Mouse (Mus musculus) CH12.LX (cell line): ENCODE measurements around the gene Cobl. TPM values are rescaled to one million over a fixed set of nuclear protein-coding genes. Genes with fewer than 3 reads are reported as not detected.

Source experiments
- DNase-seq: peaks from one replicate; pipeline ENCODE4 v3.0.0-alpha.2; 2013; ENCODE audit errors: extremely low read depth
- H3K27ac ChIP-seq: 2 replicates; pipeline ENCODE4 v1.5.1; 2012; ENCODE audit warnings: low read depth, mild to moderate bottlenecking, control low read depth, moderate library complexity; ENCODE audit not compliant: insufficient read depth
- H3K27me3 ChIP-seq: replicated peaks from 2 replicates; pipeline ENCODE3; 2012; ENCODE audit warnings: inconsistent platforms
- H3K36me3 ChIP-seq, 2 experiments: replicated peaks in 1 of 2; 2 replicates each; pipeline versions ENCODE3 to v1.6.1; 2012; ENCODE audit warnings: inconsistent platforms in 1 of 2, low read length in 1 of 2, mild to moderate bottlenecking in 1 of 2, mixed read lengths in 1 of 2, moderate library complexity in 1 of 2; ENCODE audit not compliant: control insufficient read depth in 1 of 2, insufficient read depth in 1 of 2
- H3K4me1 ChIP-seq, 2 experiments: 2 replicates each; pipeline ENCODE4 v1.6.1; 2012; ENCODE audit warnings: inconsistent platforms in 1 of 2, moderate library complexity in 1 of 2; ENCODE audit not compliant: insufficient read depth in 2 of 2, control insufficient read depth in 1 of 2
- H3K4me2 ChIP-seq: 2 replicates; pipeline ENCODE4 v1.6.1; 2012; ENCODE audit warnings: low read depth, mild to moderate bottlenecking, control low read depth; ENCODE audit not compliant: poor library complexity, insufficient read depth, severe bottlenecking
- H3K4me3 ChIP-seq, 3 experiments: fragments of 150-350 bp in 1 of 3; sonication (generic) in 1 of 3; replicated peaks in 1 of 3; 2 replicates each; pipeline versions ENCODE3 to v1.5.1; 2011 to 2012; ENCODE audit warnings: low read depth in 2 of 3, low read length in 2 of 3, mild to moderate bottlenecking in 2 of 3, moderate library complexity in 2 of 3, control low read depth in 1 of 3, improper control_type of control experiment in 1 of 3, inconsistent platforms in 1 of 3, mixed read lengths in 1 of 3; ENCODE audit not compliant: poor library complexity in 1 of 3
- H3K79me2 ChIP-seq: replicated peaks from 2 replicates; pipeline ENCODE4 v1.6.1; 2012; ENCODE audit warnings: mild to moderate bottlenecking, moderate library complexity; ENCODE audit not compliant: control insufficient read depth, poor library complexity, insufficient read depth, severe bottlenecking; ENCODE audit errors: extremely low read depth
- H3K9ac ChIP-seq: 2 replicates; pipeline ENCODE4 v1.6.1; 2012; ENCODE audit warnings: low read depth, mild to moderate bottlenecking, control low read depth, moderate library complexity; ENCODE audit not compliant: insufficient read depth
- H3K9me3 ChIP-seq: replicated peaks from 2 replicates; pipeline ENCODE3; 2012; ENCODE audit warnings: low read length, inconsistent platforms, mixed read lengths
- E2F4 ChIP-seq: IDR thresholded peaks from 2 replicates; pipeline ENCODE4 v1.6.1; 2011; ENCODE audit warnings: low read depth, low read length, improper control_type of control experiment; ENCODE audit not compliant: insufficient replicate concordance
- EP300 ChIP-seq: IDR thresholded peaks from 2 replicates; pipeline ENCODE4 v1.6.1; 2011; ENCODE audit warnings: low read length, improper control_type of control experiment
- GABPA ChIP-seq: IDR thresholded peaks from 2 replicates; pipeline ENCODE4 v1.6.1; 2012; ENCODE audit warnings: low read depth, low read length, improper control_type of control experiment, inconsistent platforms; ENCODE audit not compliant: insufficient replicate concordance
- HCFC1 ChIP-seq: IDR thresholded peaks from 2 replicates; pipeline ENCODE4 v1.6.1; 2012; ENCODE audit warnings: low read depth, mild to moderate bottlenecking, inconsistent platforms, low read length, improper control_type of control experiment
- IRF4 ChIP-seq: IDR thresholded peaks from 2 replicates; pipeline ENCODE4 v1.6.1; 2014; ENCODE audit warnings: low read depth, mild to moderate bottlenecking, inconsistent platforms, low read length, improper control_type of control experiment
- JUN ChIP-seq: IDR thresholded peaks from 2 replicates; pipeline ENCODE4 v1.6.1; 2011; ENCODE audit warnings: low read depth, mild to moderate bottlenecking, low read length, improper control_type of control experiment, moderate library complexity; ENCODE audit not compliant: insufficient read depth
- JUND ChIP-seq: conservative IDR thresholded peaks from 2 replicates; pipeline ENCODE4 v1.6.1; 2011; ENCODE audit warnings: low read depth, low read length, improper control_type of control experiment
- MAFK ChIP-seq: IDR thresholded peaks from 2 replicates; pipeline ENCODE4 v1.6.1; 2011; ENCODE audit warnings: low read length, improper control_type of control experiment; ENCODE audit not compliant: insufficient replicate concordance
- MAX ChIP-seq: IDR thresholded peaks from 2 replicates; pipeline ENCODE4 v1.6.1; 2011; ENCODE audit warnings: low read length, improper control_type of control experiment
- MAZ ChIP-seq: IDR thresholded peaks from 2 replicates; pipeline ENCODE4 v1.6.1; 2012; ENCODE audit warnings: low read depth, mild to moderate bottlenecking, inconsistent platforms, low read length, improper control_type of control experiment, moderate library complexity
- MXI1 ChIP-seq: IDR thresholded peaks from 2 replicates; pipeline ENCODE4 v1.6.1; 2011; ENCODE audit warnings: mild to moderate bottlenecking, low read depth, low read length, improper control_type of control experiment
- MYC ChIP-seq: IDR thresholded peaks from 2 replicates; pipeline ENCODE4 v1.6.1; 2011; ENCODE audit warnings: low read depth, mild to moderate bottlenecking, improper control_type of control experiment, low read length
- NELFE ChIP-seq: IDR thresholded peaks from 2 replicates; pipeline ENCODE4 v1.6.1; 2011; ENCODE audit warnings: low read depth, low read length, improper control_type of control experiment
- NRF1 ChIP-seq: IDR thresholded peaks from 2 replicates; pipeline ENCODE4 v1.6.1; 2014; ENCODE audit warnings: low read depth, mild to moderate bottlenecking, inconsistent platforms, low read length, improper control_type of control experiment, moderate library complexity
- PAX5 ChIP-seq: IDR thresholded peaks from 2 replicates; pipeline ENCODE4 v1.6.1; 2012; ENCODE audit warnings: low read length, inconsistent platforms, mixed read lengths
- POLR2AphosphoS2 ChIP-seq: IDR thresholded peaks from 2 replicates; pipeline ENCODE4 v1.6.1; 2011; ENCODE audit warnings: low read depth, low read length, improper control_type of control experiment
- SMC3 ChIP-seq: IDR thresholded peaks from 2 replicates; pipeline ENCODE4 v1.6.1; 2011; ENCODE audit warnings: low read depth, low read length, improper control_type of control experiment
- TBP ChIP-seq: conservative IDR thresholded peaks from 2 replicates; pipeline ENCODE4 v1.6.1; 2011; ENCODE audit warnings: low read depth, low read length, improper control_type of control experiment
- TCF12 ChIP-seq: IDR thresholded peaks from 2 replicates; pipeline ENCODE4 v1.6.1; 2014; ENCODE audit warnings: low read depth, mild to moderate bottlenecking, inconsistent platforms, low read length, improper control_type of control experiment
- USF1 ChIP-seq: IDR thresholded peaks from 2 replicates; pipeline ENCODE4 v1.6.1; 2014; ENCODE audit warnings: low read depth, mild to moderate bottlenecking, inconsistent platforms, low read length, improper control_type of control experiment
- USF2 ChIP-seq: conservative IDR thresholded peaks from 2 replicates; pipeline ENCODE4 v1.6.1; 2011; ENCODE audit warnings: low read depth, low read length, improper control_type of control experiment
- ZKSCAN1 ChIP-seq: IDR thresholded peaks from 2 replicates; pipeline ENCODE4 v1.6.1; 2012; ENCODE audit warnings: low read depth, inconsistent platforms, low read length, improper control_type of control experiment, borderline replicate concordance
- dilution Hi-C: fragments of 300-500 bp; cut with MboI; formaldehyde crosslinking; loops from 2 replicates; pipeline ENCODE4 v1.14.3; 2020; ENCODE audit warnings: low sequenced_read_pairs; ENCODE audit not compliant: extremely low pct_unique_long_range_greater_than_20kb, extremely low pct_ligation_motif_present
- in situ Hi-C: fragments of 300-500 bp; cut with MboI; formaldehyde crosslinking; loops from 3 replicates; pipeline ENCODE4 v1.14.3; 2019; ENCODE audit warnings: low sequenced_read_pairs, low pct_ligation_motif_present, low pct_unique_long_range_greater_than_20kb, mixed read lengths
- polyA plus RNA-seq: library from polyadenylated mRNA; unstranded; fragments of >175 nt; gene quantifications from 2 replicates; pipeline ENCODE4 v1.2.1, GENCODE M21; 2012; ENCODE audit warnings: low read depth; ENCODE audit not compliant: insufficient read length
- total RNA-seq, 2 experiments: library from RNA; depleted of rRNA; stranded (reverse); fragments of 300-350 nt in 1 of 2; fragments of >200 nt in 1 of 2; gene quantifications; 2 replicates each; pipeline ENCODE4 v1.2.3; 2012 to 2014

Cobl gene
- total and polyA plus RNA-seq, 3 experiments, result 0.06 to 0.13 TPM; not detected in 1

DNA sequence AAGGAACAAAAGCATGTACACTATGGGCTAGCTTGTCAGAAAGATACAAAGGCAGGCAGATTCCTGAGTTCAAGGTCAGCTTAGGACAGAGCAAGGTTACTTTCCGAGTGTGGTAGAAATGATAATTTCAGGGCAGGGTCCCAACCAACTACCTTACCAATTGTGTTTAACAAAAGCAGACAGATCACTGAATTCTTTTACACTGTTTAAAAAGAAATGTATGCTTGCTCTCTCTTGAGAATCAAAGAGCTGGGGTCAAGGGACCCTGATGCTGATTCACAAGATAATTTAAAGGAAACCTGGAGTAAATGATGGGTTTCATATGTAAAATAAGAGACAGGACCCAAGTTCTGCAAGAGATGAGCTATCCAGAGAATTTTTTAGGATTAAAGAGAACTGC is 4.9 kb upstream of the Cobl start:
- no peak overlapping the region for H3K4me3 ChIP-seq
- in situ Hi-C loops, result no loop called here
- H3K9me3 ChIP-seq, result no peaks in the 10 kb centered on the region
- no peaks in the 10 kb centered on the region for H3K79me2 ChIP-seq
- H3K4me1 ChIP-seq, result peaks cover 0 to 3% of the 10 kb centered on the region in 2 experiments; a peak in 2 of 4 replicates
- H3K4me2 ChIP-seq, result no peak overlapping the region
- no peak overlapping the region for H3K9ac ChIP-seq
- no peak for DNase-seq
- TF ChIP-seq MYC (no peak), PAX5 (no peak), JUND (no peak), SMC3 (no peak), NELFE (no peak)
- dilution Hi-C loops, result no loop called here
- H3K27ac ChIP-seq, result no peak overlapping the region
- H3K36me3 ChIP-seq, result no peaks in the 10 kb centered on the region
- H3K27me3 ChIP-seq, result no peaks in the 10 kb centered on the region

DNA sequence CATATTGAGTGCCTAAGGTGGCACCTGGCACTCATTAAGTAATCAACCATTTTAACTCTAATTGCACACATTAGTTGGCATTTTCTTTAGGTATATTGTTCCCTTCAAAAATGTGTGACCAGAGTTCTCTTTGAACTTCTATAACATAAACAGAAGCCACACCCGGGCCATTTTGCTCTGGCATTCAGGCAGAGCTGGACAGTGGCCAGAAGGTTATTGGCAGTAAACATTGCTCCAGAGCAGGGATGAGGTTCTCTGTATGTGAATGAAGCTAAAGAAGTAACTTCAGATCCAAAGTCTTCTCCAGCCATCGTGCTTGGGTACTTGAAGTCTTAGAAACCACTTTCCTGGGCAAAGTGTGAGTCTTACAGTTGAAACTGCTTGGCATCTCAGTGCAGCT is 3.9 kb upstream of the Cobl start:
- in situ Hi-C loops (no loop called here), dilution Hi-C loops (no loop called here)
- Histone ChIP-seq H3K36me3 (no peaks in the 10 kb centered on the region), H3K27ac (no peak overlapping the region), H3K79me2 (no peaks in the 10 kb centered on the region), H3K9me3 (peaks cover 3% of the 10 kb centered on the region), H3K9ac (no peak overlapping the region), H3K4me2 (no peak overlapping the region), H3K4me1 (no peaks in the 10 kb centered on the region), H3K4me3 (no peak overlapping the region), H3K27me3 (no peaks in the 10 kb centered on the region)
- DNase-seq, result no peak
- TF ChIP-seq GABPA (no peak), JUND (no peak), TBP (no peak), POLR2AphosphoS2 (no peak), USF2 (no peak), HCFC1 (no peak), EP300 (no peak), IRF4 (no peak), MAZ (no peak), MAX (no peak), TCF12 (no peak), JUN (no peak), MAFK (no peak), NRF1 (no peak), ZKSCAN1 (no peak), E2F4 (no peak), NELFE (no peak), SMC3 (no peak), MXI1 (no peak), USF1 (no peak)
- TF ChIP-seq, all 38 proteins: peak for 0
